Mouse (Mus musculus) hindbrain, embryonic 11.5 days (tissue): ENCODE results near the gene Srl. TPM values are rescaled to one million over a fixed set of nuclear protein-coding genes. Genes with fewer than 3 reads are reported as not detected.

ENCODE experiments used
- ATAC-seq: fragments of 200-750 bp; cut with Nextera tagmentation; 2 replicates; pipeline ENCODE4 v1.8.0; 2017; ENCODE audit warnings: mild to moderate bottlenecking, moderate TSS enrichment, moderate library complexity; ENCODE audit not compliant: low FRiP score
- DNase-seq: peaks from one replicate; pipeline ENCODE4 v3.0.0-alpha.2; 2015; ENCODE audit warnings: low spot score
- H3K27ac ChIP-seq: fragments of 300-500 bp; sonication (generic); 2 replicates; pipeline ENCODE4 v1.5.1; 2014; ENCODE audit warnings: mild to moderate bottlenecking, low read depth, low read length
- H3K27me3 ChIP-seq: fragments of 300-500 bp; sonication (generic); 2 replicates; pipeline ENCODE4 v1.6.1; 2014; ENCODE audit warnings: mild to moderate bottlenecking, low read length, moderate library complexity, mixed read lengths; ENCODE audit not compliant: control insufficient read depth, insufficient read depth
- H3K36me3 ChIP-seq: fragments of 300-500 bp; sonication (generic); 2 replicates; pipeline ENCODE4 v1.6.1; 2014; ENCODE audit warnings: mild to moderate bottlenecking, low read length, moderate library complexity, mixed read lengths; ENCODE audit not compliant: control insufficient read depth, insufficient read depth
- H3K4me1 ChIP-seq: fragments of 300-500 bp; sonication (generic); replicated peaks from 2 replicates; pipeline ENCODE4 v1.6.1; 2014; ENCODE audit warnings: low read length, mixed read lengths; ENCODE audit not compliant: control insufficient read depth, insufficient read depth
- H3K4me2 ChIP-seq: fragments of 300-500 bp; sonication (generic); replicated peaks from 2 replicates; pipeline ENCODE4 v1.6.1; 2014; ENCODE audit warnings: mild to moderate bottlenecking, low read depth, low read length
- H3K4me3 ChIP-seq: fragments of 300-500 bp; sonication (generic); 2 replicates; pipeline ENCODE4 v1.5.1; 2014; ENCODE audit warnings: low read depth, low read length
- H3K9ac ChIP-seq: fragments of 300-500 bp; sonication (generic); 2 replicates; pipeline ENCODE4 v1.6.1; 2014; ENCODE audit warnings: low read depth, low read length
- H3K9me3 ChIP-seq: fragments of 300-500 bp; sonication (generic); 2 replicates; pipeline ENCODE4 v1.6.1; 2016; ENCODE audit warnings: low read length; ENCODE audit not compliant: control insufficient read depth
- WGBS: fragments of 180-500 bp; shearing (Covaris S2); extraction: QIAGEN DNeasy Blood & Tissue Kit; methylation state at CpG from one replicate; pipeline ENCODE4 v1.1.7; 2014; 5-methylcytosine and 5-hydroxymethylcytosine counted together
- polyA plus RNA-seq: library from polyadenylated mRNA; unstranded; fragments of >200 nt; fragmentation: Nextera tagmentation; extraction: Ambion mirVana; gene quantifications from 2 replicates; pipeline ENCODE4 v1.2.1, GENCODE M21; 2014

The Srl gene
- polyA plus RNA-seq, 1 experiment from 2014 or later: 21.2 TPM

DNA sequence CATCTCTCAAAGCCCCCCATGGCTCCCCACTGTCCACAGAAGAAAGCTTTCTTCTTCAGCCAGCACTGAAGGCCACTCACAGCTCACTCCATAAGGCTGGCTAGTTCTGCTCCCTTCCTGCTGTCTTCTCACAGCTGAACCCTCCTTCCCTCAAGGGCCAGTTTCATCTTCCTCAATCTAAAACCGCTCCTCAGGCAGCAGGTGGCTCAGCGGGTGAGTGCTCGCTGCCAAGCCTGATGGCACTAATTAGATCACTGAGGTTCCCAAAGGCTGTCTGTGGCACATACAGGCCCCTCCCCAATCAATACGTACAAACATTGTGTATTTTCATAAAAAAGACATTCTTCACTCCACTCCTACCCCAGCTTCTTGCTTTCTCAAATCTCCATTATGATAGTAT, 22.5 kb downstream of the Srl start:
- Histone ChIP-seq H3K4me1 (no peaks in the 10 kb centered on the region), H3K4me3 (no peak overlapping the region), H3K9me3 (no peaks in the 10 kb centered on the region), H3K27ac (no peak overlapping the region), H3K9ac (no peak overlapping the region), H3K36me3 (no peaks in the 10 kb centered on the region), H3K4me2 (no peak overlapping the region), H3K27me3 (no peaks in the 10 kb centered on the region)
- ATAC-seq: no peak
- 79% methylated on average over 4 of the region's 4 CpGs for WGBS
- DNase-seq: no peak

DNA sequence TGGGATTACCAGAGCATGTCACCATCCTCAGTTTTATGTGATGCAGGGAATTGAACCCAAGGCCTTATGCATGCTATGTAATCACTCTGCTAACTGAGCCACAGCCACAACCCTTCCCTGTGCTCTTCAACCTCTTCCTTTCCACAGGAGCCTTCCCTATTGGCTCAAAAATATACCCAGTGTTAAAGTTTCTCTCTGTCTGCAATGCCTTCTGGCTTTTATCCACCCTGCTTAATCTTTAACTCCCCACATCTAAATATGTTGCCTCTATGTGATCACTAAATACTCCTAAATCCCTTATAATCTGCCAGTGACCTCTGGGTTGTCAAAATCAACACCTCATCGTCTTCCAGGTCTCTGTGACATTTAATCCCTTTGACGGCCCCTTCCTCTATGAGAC, 23.7 kb downstream of the Srl start:
- Histone ChIP-seq H3K4me3 (no peak overlapping the region), H3K9ac (no peak overlapping the region), H3K36me3 (no peaks in the 10 kb centered on the region), H3K27ac (no peak overlapping the region), H3K4me1 (no peaks in the 10 kb centered on the region), H3K27me3 (no peaks in the 10 kb centered on the region), H3K4me2 (no peak overlapping the region), H3K9me3 (no peaks in the 10 kb centered on the region)
- 79% methylated on average over 2 of the region's 2 CpGs for WGBS
- ATAC-seq: no peak
- no peak for DNase-seq

DNA sequence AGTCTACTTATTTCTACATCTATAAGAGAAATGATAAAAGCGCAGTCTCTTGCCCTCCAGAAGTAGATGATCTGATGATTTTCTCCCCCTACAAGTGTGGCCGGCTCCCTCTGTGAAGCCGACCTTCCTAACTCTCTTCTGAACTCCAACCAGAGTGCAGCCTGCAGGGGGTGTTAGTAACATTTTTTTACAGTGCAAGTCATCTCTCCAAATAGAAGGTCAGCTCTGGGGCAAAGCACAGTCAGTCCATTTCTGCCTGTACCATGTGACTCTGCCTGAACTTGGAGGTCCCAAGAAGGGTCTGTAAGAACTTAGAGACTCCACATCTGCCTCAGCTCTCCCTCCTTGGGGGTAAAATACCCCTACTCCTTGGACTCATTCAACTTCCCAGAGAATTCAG, 27.2 kb downstream of the Srl start:
- H3K9me3 ChIP-seq: no peaks in the 10 kb centered on the region
- H3K27me3 ChIP-seq: no peaks in the 10 kb centered on the region
- no peak overlapping the region for H3K4me2 ChIP-seq
- ATAC-seq (no peak), DNase-seq (no peak)
- no peak overlapping the region for H3K9ac ChIP-seq
- WGBS: 75% methylated on average over 3 of the region's 3 CpGs
- no peaks in the 10 kb centered on the region for H3K4me1 ChIP-seq
- no peaks in the 10 kb centered on the region for H3K36me3 ChIP-seq
- no peak overlapping the region for H3K27ac ChIP-seq
- H3K4me3 ChIP-seq: no peak overlapping the region

DNA sequence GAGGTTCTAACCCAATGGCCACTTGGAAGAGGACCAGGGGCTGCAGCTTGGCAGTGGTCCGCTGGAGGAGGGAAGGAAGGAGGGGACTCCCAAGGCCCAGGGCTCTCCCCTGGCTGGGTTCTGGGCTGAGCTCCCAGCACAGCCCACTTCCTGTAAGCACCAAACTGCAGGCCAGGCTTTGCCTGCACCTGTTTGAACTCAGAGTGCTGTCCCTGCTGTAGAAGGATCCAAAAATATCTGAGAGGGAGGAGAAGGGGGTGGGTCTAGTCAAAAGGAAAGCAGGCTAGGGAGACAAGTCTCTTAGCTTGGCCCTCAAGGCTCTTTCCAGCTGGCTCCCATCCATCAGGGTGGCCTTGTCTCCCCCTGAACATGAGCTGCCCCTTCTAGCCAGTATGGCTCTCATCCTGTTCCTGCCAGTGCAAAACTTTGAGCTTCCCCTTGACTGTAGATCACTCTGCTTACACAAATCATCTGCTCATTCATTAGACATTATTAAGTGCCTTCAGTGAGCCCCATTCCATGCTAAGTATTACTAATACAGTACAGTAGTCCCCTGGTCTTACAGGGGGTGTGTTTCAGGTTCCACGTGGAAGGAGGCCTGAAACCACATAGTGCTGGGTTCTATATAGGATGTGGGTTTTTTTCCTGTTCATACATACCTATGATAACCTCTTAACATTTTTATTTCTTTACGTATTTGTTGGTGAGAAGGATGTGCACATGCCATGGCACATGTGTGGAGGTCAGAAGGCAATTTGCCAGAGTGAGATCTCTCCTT, 28.8 kb downstream of the Srl start:
- Histone ChIP-seq H3K4me1 (no peaks in the 10 kb centered on the region), H3K36me3 (no peaks in the 10 kb centered on the region), H3K9ac (no peak overlapping the region), H3K27ac (no peak overlapping the region), H3K4me2 (no peak overlapping the region), H3K4me3 (no peak overlapping the region), H3K9me3 (no peaks in the 10 kb centered on the region), H3K27me3 (no peaks in the 10 kb centered on the region)
- WGBS: 85% methylated on average over 3 of the region's 3 CpGs
- ATAC-seq: no peak
- no peak for DNase-seq

DNA sequence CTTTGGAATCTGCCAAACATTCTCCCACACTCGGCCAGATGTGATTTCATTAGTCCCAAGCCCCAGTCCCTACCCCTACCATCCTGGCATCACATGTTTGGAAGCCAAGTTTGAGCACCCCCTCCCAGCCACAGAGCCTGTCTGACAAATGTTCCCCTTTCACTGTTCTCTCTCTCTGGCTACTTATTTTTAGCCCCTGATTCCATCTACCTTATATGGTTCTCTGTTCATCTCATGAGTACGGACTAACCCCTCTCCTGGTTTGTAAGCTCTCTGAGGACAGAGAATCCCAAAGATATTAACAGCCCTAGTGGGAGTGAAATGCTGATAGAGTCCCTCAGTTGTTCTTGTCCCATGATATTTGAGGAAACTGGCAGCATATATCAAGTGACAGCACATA, 30.2 kb downstream of the Srl start:
- Histone ChIP-seq H3K9ac (no peak overlapping the region), H3K27ac (no peak overlapping the region), H3K4me2 (no peak overlapping the region), H3K36me3 (no peaks in the 10 kb centered on the region), H3K27me3 (no peaks in the 10 kb centered on the region), H3K9me3 (no peaks in the 10 kb centered on the region), H3K4me3 (no peak overlapping the region), H3K4me1 (no peaks in the 10 kb centered on the region)
- DNase-seq (no peak), ATAC-seq (no peak)
- WGBS: 85% methylated on average over 2 of the region's 2 CpGs

DNA sequence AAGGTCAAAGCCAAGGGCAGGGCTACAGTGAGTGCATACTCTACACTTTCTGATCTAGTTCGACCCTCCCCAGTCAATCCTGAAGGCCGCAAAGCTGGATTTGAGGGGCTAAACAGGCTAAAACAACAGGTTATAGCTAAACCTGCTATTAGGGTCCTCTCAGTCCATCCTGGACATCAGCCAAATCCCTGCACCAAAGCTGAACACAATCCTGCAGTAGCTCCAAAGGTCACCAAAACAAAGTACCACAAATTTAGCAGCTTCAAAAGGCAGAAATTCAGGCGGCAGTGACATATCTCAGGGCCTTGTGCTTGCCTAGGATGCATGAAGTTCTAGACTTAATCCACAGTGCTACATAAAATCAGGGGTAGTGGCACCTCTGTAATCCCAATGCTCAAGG, 35.4 kb downstream of the Srl start:
- DNase-seq: no peak
- Histone ChIP-seq H3K36me3 (no peaks in the 10 kb centered on the region), H3K9ac (no peak overlapping the region), H3K27me3 (no peaks in the 10 kb centered on the region), H3K4me3 (no peak overlapping the region), H3K27ac (no peak overlapping the region), H3K9me3 (no peaks in the 10 kb centered on the region), H3K4me1 (no peaks in the 10 kb centered on the region), H3K4me2 (no peak overlapping the region)
- WGBS: 82% methylated on average over 3 of the region's 3 CpGs
- no peak for ATAC-seq

DNA sequence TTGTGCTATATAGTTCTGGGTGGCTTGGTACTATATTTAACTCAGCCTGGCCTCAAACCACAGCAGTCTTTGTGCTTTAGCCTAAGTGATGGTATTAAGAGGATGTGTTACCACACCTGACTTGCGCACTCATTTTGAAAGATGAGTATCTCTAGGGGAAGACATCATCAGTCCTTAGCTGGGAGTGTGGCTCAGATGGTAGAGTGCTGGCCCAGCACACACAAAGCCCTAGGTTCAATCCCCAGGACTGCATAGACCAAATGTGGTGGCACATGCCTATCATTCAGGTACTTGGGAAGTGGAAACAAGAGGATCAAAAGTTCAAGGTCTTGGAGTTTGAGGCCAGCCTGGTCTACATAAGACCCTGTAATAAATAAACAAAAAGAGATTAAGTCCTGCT, 38.1 kb downstream of the Srl start:
- Histone ChIP-seq H3K9me3 (no peaks in the 10 kb centered on the region), H3K9ac (no peak overlapping the region), H3K36me3 (no peaks in the 10 kb centered on the region), H3K4me1 (no peaks in the 10 kb centered on the region), H3K27me3 (no peaks in the 10 kb centered on the region), H3K4me2 (no peak overlapping the region), H3K27ac (no peak overlapping the region), H3K4me3 (no peak overlapping the region)
- WGBS: 90% methylated on average over 1 of the region's 1 CpGs
- ATAC-seq (no peak), DNase-seq (no peak)

DNA sequence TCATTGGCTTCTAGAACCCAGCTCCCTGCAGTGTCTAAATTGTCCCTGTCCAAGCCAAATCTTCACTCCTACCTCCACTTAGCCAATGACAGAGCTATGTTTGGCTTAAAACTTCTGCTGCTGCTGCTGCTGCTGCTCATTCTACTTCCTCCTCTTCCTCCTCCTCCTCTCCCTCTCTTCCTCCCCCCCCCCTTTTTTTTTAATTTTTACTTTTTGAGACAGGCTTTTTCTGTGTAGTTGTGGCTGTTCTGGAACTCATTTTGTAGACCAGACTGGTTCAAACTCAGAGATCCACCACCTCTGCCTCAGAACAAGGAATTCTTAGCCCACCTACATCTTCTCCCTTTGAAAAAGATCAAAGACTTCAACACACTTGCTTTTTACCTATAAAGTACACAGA, 39.0 kb downstream of the Srl start:
- no peak overlapping the region for H3K27ac ChIP-seq
- no peaks in the 10 kb centered on the region for H3K36me3 ChIP-seq
- H3K9ac ChIP-seq: no peak overlapping the region
- H3K27me3 ChIP-seq: no peaks in the 10 kb centered on the region
- no peak overlapping the region for H3K4me3 ChIP-seq
- DNase-seq (no peak), ATAC-seq (no peak)
- H3K9me3 ChIP-seq: no peaks in the 10 kb centered on the region
- H3K4me1 ChIP-seq: no peaks in the 10 kb centered on the region
- H3K4me2 ChIP-seq: no peak overlapping the region

DNA sequence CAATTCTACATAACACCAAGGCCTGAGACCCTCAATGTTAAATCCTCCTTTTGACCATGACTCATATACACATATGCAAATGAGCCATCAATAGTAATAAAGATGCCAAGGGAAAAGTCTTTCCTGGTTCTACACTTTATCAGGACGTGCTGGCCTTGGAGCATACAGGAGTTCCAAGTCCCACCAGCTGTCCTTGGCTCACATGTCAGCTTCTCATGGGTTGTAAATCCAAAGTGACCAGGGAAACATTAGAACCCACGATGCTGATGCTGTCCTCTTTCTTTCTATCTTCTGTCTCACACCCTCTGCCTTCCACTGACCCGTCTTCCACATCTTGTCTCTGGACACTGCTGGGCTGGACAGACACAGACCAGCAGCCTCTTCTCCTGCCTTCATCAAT, 39.9 kb downstream of the Srl start:
- no peaks in the 10 kb centered on the region for H3K27me3 ChIP-seq
- no peaks in the 10 kb centered on the region for H3K36me3 ChIP-seq
- H3K4me1 ChIP-seq: no peaks in the 10 kb centered on the region
- WGBS: 95% methylated on average over 3 of the region's 3 CpGs
- H3K9me3 ChIP-seq: no peaks in the 10 kb centered on the region
- H3K4me2 ChIP-seq: no peak overlapping the region
- H3K27ac ChIP-seq: no peak overlapping the region
- no peak overlapping the region for H3K4me3 ChIP-seq
- H3K9ac ChIP-seq: no peak overlapping the region
- ATAC-seq: no peak
- DNase-seq: no peak
